Mouse (Mus musculus) MEL-GATA-1-ER (cell line): ENCODE measurements around the gene Olfr161.
"Not testable (repeated sequence)": the region's sequence is repeated elsewhere in the genome, so short reads cannot be mapped to it uniquely, and the experiment has no call there.

Experiments used
- DNase-seq: peaks from one replicate; pipeline ENCODE4 v3.0.0-alpha.2; 2012; ENCODE audit warnings: low read depth; ENCODE audit errors: extremely low read depth

The Olfr161 gene

GRCm38 (mm10) chr16:3590691-3591090 lies at the start of gene Olfr161:
Olfr161 (plus strand) TSS chr16:3591042.
- DNase-seq: no peak

GRCm38 (mm10) chr16:3563553-3563952 lies 27.3 kb upstream of the Olfr161 start:
- DNase-seq: no peak

GRCm38 (mm10) chr16:3577658-3578057 lies 13.2 kb upstream of the Olfr161 start:
- not testable (repeated sequence) for DNase-seq

GRCm38 (mm10) chr16:3578227-3578848 lies 12.5 kb upstream of the Olfr161 start:
- not testable (repeated sequence) for DNase-seq

GRCm38 (mm10) chr16:3631376-3631775 lies 40.5 kb downstream of the Olfr161 start:
- not testable (repeated sequence) for DNase-seq

- not testable (repeated sequence) for DNase-seq
Observed at GRCm38 (mm10) chr16:3632572-3633361, 41.9 kb downstream of the Olfr161 start.
